Mouse (Mus musculus) 416B (cell line): ENCODE data around the gene Scube2.
A peak's percentile ranks its signal among the peaks of the same experiment; 100 is the strongest.

Experiments used
- DNase-seq: peaks from one replicate; pipeline ENCODE4 v3.0.0; 2011; ENCODE audit warnings: low read depth

The Scube2 gene

GRCm38 (mm10) chr7:109795564-109795963 is 69.9 kb downstream of the Scube2 start:
- DNase-seq = no peak

- no peak for DNase-seq
Measured at GRCm38 (mm10) chr7:109794556-109794955, 70.9 kb downstream of the Scube2 start.

GRCm38 (mm10) chr7:109792759-109793158 is 72.7 kb downstream of the Scube2 start:
- peak; percentile 73 for DNase-seq

GRCm38 (mm10) chr7:109790818-109791217 is 74.7 kb downstream of the Scube2 start:
- DNase-seq = no peak

- peak; percentile 96 for DNase-seq
Measured at GRCm38 (mm10) chr7:109787860-109788259, 77.6 kb downstream of the Scube2 start.

GRCm38 (mm10) chr7:109783281-109783680 is 82.2 kb downstream of the Scube2 start:
- no peak for DNase-seq

- DNase-seq = no peak
Measured at GRCm38 (mm10) chr7:109781470-109782203, 83.8 kb downstream of the Scube2 start, which contains the start of gene Nrip3. Nrip3 (minus strand) TSS chr7:109782025.

- DNase-seq = no peak
Measured at GRCm38 (mm10) chr7:109781087-109781469, 84.4 kb downstream of the Scube2 start.

GRCm38 (mm10) chr7:109772251-109772650 is 93.2 kb downstream of the Scube2 start:
- DNase-seq = peak; percentile 69

- DNase-seq = peak; percentile 98
Measured at GRCm38 (mm10) chr7:109768699-109769383, 96.6 kb downstream of the Scube2 start.

GRCm38 (mm10) chr7:109767575-109768350 is 97.7 kb downstream of the Scube2 start:
- DNase-seq = no peak

- no peak for DNase-seq
Measured at GRCm38 (mm10) chr7:109764009-109764408, 101.5 kb downstream of the Scube2 start.

GRCm38 (mm10) chr7:109756291-109756690 is 109.2 kb downstream of the Scube2 start:
- DNase-seq = no peak

GRCm38 (mm10) chr7:109754034-109754433 is 111.4 kb downstream of the Scube2 start:
- DNase-seq = no peak

GRCm38 (mm10) chr7:109752008-109752925 is 113.2 kb downstream of the Scube2 start, which contains the start of gene Tmem9b:
Tmem9b (minus strand) TSS chr7:109752875.
- DNase-seq = peak; percentile 67

- peak; percentile 16 for DNase-seq
Measured at GRCm38 (mm10) chr7:109751427-109752007, 114.0 kb downstream of the Scube2 start.
